Mouse (Mus musculus): ENCODE results near the gene Fgf18. TPM values are rescaled to one million over a fixed set of nuclear protein-coding genes. Genes with fewer than 3 reads are reported as not detected.

Gene Fgf18
- polyA plus RNA-seq, 1 experiment from 2014 or later, result 5.2 TPM

DNA sequence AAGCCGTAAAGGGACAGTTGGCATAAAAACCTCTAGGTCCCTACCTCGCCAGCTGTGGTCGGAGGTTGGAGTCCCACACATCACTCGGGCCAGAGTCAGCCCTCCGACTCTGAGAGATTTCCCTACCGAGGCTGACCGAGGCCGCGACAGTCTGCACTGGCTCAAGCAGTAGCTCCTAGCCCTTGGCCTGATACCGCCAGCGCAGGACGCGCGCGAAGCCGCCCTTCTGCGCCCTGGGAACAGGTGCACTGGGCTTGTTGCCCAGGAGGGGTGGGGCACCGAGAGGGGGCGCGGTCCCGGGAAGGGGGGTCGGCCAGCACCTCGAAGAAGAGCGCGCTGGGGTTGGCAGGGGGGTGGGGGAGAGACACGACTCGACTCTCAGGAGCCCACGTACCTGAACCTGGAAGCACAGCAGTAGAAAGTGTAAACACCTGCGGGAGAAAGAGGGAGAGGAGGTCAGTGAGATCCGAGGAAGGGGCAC lies 509 bp downstream of the Fgf18 start:
- WGBS, result under 1% methylated on average over 29 of the region's 30 CpGs
- peak overlapping the region; percentile 68 for H3K9ac ChIP-seq (ENCODE audit: low read length)
- DNase-seq (ENCODE audit: low spot score, missing footprints) (peak; percentile 92), ATAC-seq (ENCODE audit: low FRiP score) (peak; percentile 13; the same call in 1 of the 2 replicates)
- H3K27me3 ChIP-seq (ENCODE audit: control insufficient read depth, insufficient read depth, low read length), result peaks cover 31% of the 10 kb centered on the region
- no peaks in the 10 kb centered on the region for H3K9me3 ChIP-seq (ENCODE audit: control insufficient read depth, low read length)
- H3K36me3 ChIP-seq (ENCODE audit: control insufficient read depth, insufficient read depth, low read length), result peaks cover 6% of the 10 kb centered on the region; the same call in 1 of the 2 replicates
- no peak overlapping the region for H3K27ac ChIP-seq (ENCODE audit: low read depth, low read length)
- H3K4me1 ChIP-seq (ENCODE audit: control insufficient read depth, insufficient read depth, low read length), result peaks cover 29% of the 10 kb centered on the region
- H3K4me2 ChIP-seq, result peak overlapping the region; percentile 87
- H3K4me3 ChIP-seq (ENCODE audit: low read depth, low read length), result peak overlapping the region; percentile 62

DNA sequence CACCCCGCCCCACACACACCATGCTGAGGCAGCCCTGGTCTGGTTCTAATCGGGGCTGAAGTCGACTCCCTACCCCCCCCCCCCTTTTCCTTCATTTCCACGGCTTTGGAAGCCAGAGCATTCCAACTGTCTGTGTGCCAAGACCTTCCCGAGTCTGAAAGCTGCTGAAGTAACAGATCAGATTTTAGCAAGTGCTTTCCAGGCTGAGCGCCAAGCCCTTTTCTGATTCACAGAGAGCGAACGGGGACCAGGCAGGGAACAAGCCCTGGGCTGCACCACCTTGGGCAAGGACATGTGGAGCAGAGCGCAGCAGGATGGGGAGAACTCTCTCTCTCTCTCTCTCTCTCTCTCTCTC lies 1.1 kb downstream of the Fgf18 start:
- no peak overlapping the region for H3K9ac ChIP-seq (ENCODE audit: low read length)
- H3K27me3 ChIP-seq (ENCODE audit: control insufficient read depth, insufficient read depth, low read length), result peaks cover 31% of the 10 kb centered on the region
- no peak overlapping the region; the same call in 1 of the 2 replicates for H3K4me2 ChIP-seq
- H3K36me3 ChIP-seq (ENCODE audit: control insufficient read depth, insufficient read depth, low read length), result peaks cover 2% of the 10 kb centered on the region; the same call in 1 of the 2 replicates
- peaks cover 29% of the 10 kb centered on the region for H3K4me1 ChIP-seq (ENCODE audit: control insufficient read depth, insufficient read depth, low read length)
- no peak overlapping the region; the same call in 1 of the 2 replicates for H3K4me3 ChIP-seq (ENCODE audit: low read depth, low read length)
- H3K9me3 ChIP-seq (ENCODE audit: control insufficient read depth, low read length), result no peaks in the 10 kb centered on the region
- no peak for ATAC-seq (ENCODE audit: low FRiP score)
- WGBS, result under 1% methylated on average over 7 of the region's 9 CpGs
- no peak for DNase-seq (ENCODE audit: low spot score, missing footprints)
- no peak overlapping the region for H3K27ac ChIP-seq (ENCODE audit: low read depth, low read length)

DNA sequence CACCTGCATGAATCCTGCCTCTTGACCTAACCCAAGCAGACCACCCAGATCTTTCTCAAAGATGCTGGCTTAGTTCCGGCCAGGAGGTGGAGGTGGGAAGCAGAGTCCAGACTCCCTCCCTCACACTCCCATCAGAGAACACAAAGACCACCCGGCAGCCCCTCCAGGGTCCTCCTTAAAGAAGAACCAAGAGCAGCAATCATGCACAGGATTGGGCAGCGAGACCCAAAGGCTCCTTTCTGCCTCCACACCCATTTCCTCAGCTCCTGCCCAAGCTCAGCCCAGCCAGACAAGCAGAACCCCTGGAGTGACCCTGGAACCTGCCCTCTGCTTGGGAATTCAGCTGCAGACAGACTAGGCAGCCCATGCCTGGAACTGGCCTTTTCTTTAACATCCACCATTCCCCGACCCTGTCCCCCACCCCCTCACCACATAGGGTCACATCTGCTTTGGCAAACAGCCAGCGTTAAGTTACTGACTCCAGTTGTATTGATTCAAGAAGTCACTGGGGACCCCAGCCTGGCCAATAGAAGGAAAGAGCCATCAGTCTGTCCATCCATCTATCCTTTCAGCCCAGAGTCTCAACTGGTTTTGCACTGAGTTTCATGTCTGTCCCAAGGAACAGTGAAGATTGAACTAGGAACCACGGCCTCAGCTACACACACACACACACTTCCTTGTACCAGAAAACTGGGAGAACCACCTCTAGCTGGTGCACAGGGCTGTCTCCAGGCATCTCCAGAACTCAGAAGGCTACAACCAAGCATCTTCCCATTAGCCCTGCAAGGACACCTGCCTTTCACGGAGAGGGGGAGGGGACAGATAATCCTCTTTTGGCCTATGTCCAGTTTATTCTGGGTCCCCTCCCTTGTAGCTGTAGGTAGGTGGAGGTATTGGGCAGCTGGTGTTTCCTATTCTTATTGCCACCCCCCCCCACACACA lies 1.7 kb downstream of the Fgf18 start:
- H3K4me1 ChIP-seq (ENCODE audit: control insufficient read depth, insufficient read depth, low read length), result peaks cover 29% of the 10 kb centered on the region
- H3K4me3 ChIP-seq (ENCODE audit: low read depth, low read length), result peak overlapping the region; percentile 8; the same call in 1 of the 2 replicates
- DNase-seq (ENCODE audit: low spot score, missing footprints) (peak; percentile 89), ATAC-seq (ENCODE audit: low FRiP score) (no peak)
- H3K4me2 ChIP-seq, result peak overlapping the region; percentile 24
- no peaks in the 10 kb centered on the region for H3K9me3 ChIP-seq (ENCODE audit: control insufficient read depth, low read length)
- H3K36me3 ChIP-seq (ENCODE audit: control insufficient read depth, insufficient read depth, low read length), result peaks cover 2% of the 10 kb centered on the region; the same call in 1 of the 2 replicates
- H3K27me3 ChIP-seq (ENCODE audit: control insufficient read depth, insufficient read depth, low read length), result peaks cover 31% of the 10 kb centered on the region
- no peak overlapping the region; the same call in 1 of the 2 replicates for H3K27ac ChIP-seq (ENCODE audit: low read depth, low read length)
- 14% methylated on average over 7 of the region's 7 CpGs for WGBS
- 0 out of 2 replicates have a peak overlapping the region, but pooled peaks have one; percentile 5 for H3K9ac ChIP-seq (ENCODE audit: low read length)

DNA sequence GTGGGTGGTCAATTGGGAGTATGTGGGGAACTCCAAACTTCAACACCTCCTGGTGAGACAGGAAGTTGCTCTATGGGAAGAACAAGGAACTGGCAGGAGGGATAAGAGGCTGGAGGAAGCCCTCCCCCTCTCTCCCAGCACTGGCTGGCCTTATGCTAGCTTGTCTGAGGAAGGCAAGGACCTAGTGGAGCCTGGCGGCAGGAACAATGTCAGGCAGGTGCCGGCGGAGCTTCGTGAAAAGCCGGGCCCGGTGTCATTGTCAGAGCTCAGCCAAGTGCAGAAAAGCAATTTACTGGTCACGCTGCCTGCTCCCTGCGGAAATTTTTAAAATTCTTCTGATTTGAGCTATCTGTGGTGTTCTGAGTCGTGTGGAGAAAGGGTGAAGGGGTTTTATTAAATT lies 3.3 kb downstream of the Fgf18 start:
- Histone ChIP-seq H3K36me3 (ENCODE audit: control insufficient read depth, insufficient read depth, low read length) (no peaks in the 10 kb centered on the region), H3K9ac (ENCODE audit: low read length) (peak overlapping the region; percentile 16; the same call in 1 of the 2 replicates), H3K27ac (ENCODE audit: low read depth, low read length) (no peak overlapping the region; the same call in 1 of the 2 replicates), H3K4me1 (ENCODE audit: control insufficient read depth, insufficient read depth, low read length) (peaks cover 29% of the 10 kb centered on the region), H3K4me3 (ENCODE audit: low read depth, low read length) (no peak overlapping the region), H3K27me3 (ENCODE audit: control insufficient read depth, insufficient read depth, low read length) (peaks cover 31% of the 10 kb centered on the region), H3K4me2 (no peak overlapping the region), H3K9me3 (ENCODE audit: control insufficient read depth, low read length) (no peaks in the 10 kb centered on the region)
- DNase-seq (ENCODE audit: low spot score, missing footprints) (peak; percentile 87), ATAC-seq (ENCODE audit: low FRiP score) (no peak)
- WGBS, result 3% methylated on average over 9 of the region's 9 CpGs

DNA sequence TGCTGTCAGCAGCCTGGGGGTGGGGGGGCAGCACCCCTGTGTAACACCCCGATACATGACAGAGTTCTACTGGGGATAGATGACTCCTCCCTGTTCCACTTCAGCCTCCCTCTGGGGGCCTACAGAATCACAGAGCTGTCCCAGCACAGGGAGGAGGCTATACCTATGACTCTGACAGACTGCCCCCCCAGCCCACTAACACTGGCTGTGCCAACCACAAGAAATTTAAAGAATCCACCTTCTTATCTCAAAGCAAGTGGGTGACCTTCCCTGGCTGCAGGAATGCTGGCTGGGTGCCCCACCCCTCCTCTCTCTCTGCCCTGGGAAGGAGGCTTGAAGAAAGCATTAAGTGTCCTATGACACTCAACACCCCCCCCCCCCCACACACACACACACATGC lies 4.4 kb downstream of the Fgf18 start:
- Histone ChIP-seq H3K27ac (ENCODE audit: low read depth, low read length) (no peak overlapping the region), H3K9ac (ENCODE audit: low read length) (no peak overlapping the region), H3K4me2 (no peak overlapping the region), H3K9me3 (ENCODE audit: control insufficient read depth, low read length) (no peaks in the 10 kb centered on the region), H3K4me3 (ENCODE audit: low read depth, low read length) (no peak overlapping the region), H3K27me3 (ENCODE audit: control insufficient read depth, insufficient read depth, low read length) (peaks cover 31% of the 10 kb centered on the region), H3K4me1 (ENCODE audit: control insufficient read depth, insufficient read depth, low read length) (peaks cover 24% of the 10 kb centered on the region), H3K36me3 (ENCODE audit: control insufficient read depth, insufficient read depth, low read length) (no peaks in the 10 kb centered on the region)
- WGBS, result 78% methylated on average over 1 of the region's 1 CpGs
- no peak for DNase-seq (ENCODE audit: low spot score, missing footprints)
- no peak for ATAC-seq (ENCODE audit: low FRiP score)

DNA sequence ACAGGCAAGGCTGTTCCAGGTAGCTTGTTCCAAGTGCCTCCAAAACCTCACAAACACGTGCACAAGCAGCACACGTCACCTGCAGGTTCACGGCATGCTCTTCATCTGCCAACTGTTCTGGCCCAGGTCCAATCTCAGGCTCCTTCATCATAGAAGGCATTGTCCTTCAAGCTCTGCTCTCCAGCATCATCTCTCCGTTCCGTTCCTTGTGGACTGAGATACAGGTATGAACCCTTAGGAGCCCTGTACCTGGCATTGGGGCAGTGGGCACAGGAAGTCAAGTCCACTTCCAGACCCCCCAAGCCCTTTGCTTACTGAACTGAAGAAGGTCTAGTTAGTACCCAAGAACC lies 7.1 kb downstream of the Fgf18 start:
- H3K36me3 ChIP-seq (ENCODE audit: control insufficient read depth, insufficient read depth, low read length), result no peaks in the 10 kb centered on the region
- WGBS, result 90% methylated on average over 5 of the region's 5 CpGs
- H3K4me1 ChIP-seq (ENCODE audit: control insufficient read depth, insufficient read depth, low read length), result peaks cover 15% of the 10 kb centered on the region
- ATAC-seq (ENCODE audit: low FRiP score) (no peak), DNase-seq (ENCODE audit: low spot score, missing footprints) (no peak)
- no peak overlapping the region for H3K9ac ChIP-seq (ENCODE audit: low read length)
- H3K27ac ChIP-seq (ENCODE audit: low read depth, low read length), result no peak overlapping the region
- H3K9me3 ChIP-seq (ENCODE audit: control insufficient read depth, low read length), result no peaks in the 10 kb centered on the region
- H3K4me3 ChIP-seq (ENCODE audit: low read depth, low read length), result no peak overlapping the region
- H3K27me3 ChIP-seq (ENCODE audit: control insufficient read depth, insufficient read depth, low read length), result peaks cover 13% of the 10 kb centered on the region
- H3K4me2 ChIP-seq, result no peak overlapping the region

DNA sequence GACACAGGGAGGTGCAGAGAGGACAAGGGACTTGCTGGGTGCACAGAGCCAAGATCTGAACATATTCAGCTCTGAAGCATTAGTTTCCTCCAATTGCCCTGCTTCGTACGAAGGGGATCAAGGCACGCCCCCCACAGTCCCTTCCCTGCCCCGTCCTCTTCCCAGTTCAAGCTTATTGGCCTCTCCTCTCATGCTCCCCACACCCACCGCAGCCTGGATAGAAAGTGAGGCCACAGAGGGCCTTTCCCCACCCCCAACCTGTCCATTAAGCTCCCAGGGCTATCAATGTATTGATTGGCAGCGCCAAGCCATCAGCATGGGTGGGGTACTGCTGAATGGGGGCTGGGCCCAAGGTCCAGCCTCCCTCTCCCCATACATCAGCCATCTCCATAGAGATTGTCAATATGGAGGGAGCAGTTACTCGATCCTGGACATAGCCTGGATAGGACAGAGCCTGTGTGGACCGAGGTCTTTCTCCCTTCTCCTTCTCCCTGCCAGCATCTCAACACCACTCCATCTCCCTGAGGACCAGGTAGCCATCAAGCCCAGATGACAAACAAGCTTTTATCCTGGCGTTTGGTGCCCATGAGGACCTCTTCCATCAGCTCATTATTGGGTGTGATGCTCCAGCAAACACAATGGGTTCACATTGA lies 7.6 kb downstream of the Fgf18 start:
- H3K4me1 ChIP-seq (ENCODE audit: control insufficient read depth, insufficient read depth, low read length), result peaks cover 12% of the 10 kb centered on the region
- H3K27ac ChIP-seq (ENCODE audit: low read depth, low read length), result no peak overlapping the region
- H3K9ac ChIP-seq (ENCODE audit: low read length), result no peak overlapping the region
- ATAC-seq (ENCODE audit: low FRiP score) (no peak), DNase-seq (ENCODE audit: low spot score, missing footprints) (no peak)
- WGBS, result 82% methylated on average over 9 of the region's 9 CpGs
- H3K36me3 ChIP-seq (ENCODE audit: control insufficient read depth, insufficient read depth, low read length), result no peaks in the 10 kb centered on the region
- no peak overlapping the region for H3K4me3 ChIP-seq (ENCODE audit: low read depth, low read length)
- H3K4me2 ChIP-seq, result no peak overlapping the region
- H3K9me3 ChIP-seq (ENCODE audit: control insufficient read depth, low read length), result no peaks in the 10 kb centered on the region
- H3K27me3 ChIP-seq (ENCODE audit: control insufficient read depth, insufficient read depth, low read length), result peaks cover 9% of the 10 kb centered on the region

DNA sequence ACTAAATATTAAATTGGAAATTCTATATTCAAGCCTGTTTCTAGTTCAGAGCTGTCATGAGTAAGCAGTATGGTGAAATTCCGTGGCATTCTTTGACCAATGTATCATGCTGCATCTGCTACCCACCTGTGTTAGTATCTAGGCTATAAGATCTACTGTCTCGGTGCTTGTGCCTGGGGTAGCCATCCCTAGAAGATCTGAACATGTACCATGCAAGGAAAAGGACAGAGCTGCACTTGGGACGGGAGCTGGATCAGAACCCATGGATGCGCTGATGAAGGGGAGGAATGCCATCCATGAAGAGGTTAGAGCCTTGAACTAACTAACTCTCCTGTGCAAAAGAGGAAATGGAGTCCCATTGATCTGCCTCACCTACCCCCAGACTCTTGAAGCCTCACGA lies 8.5 kb downstream of the Fgf18 start:
- Histone ChIP-seq H3K4me1 (ENCODE audit: control insufficient read depth, insufficient read depth, low read length) (peaks cover 4% of the 10 kb centered on the region), H3K4me3 (ENCODE audit: low read depth, low read length) (no peak overlapping the region), H3K4me2 (no peak overlapping the region), H3K9ac (ENCODE audit: low read length) (no peak overlapping the region), H3K36me3 (ENCODE audit: control insufficient read depth, insufficient read depth, low read length) (no peaks in the 10 kb centered on the region), H3K9me3 (ENCODE audit: control insufficient read depth, low read length) (no peaks in the 10 kb centered on the region), H3K27ac (ENCODE audit: low read depth, low read length) (no peak overlapping the region), H3K27me3 (ENCODE audit: control insufficient read depth, insufficient read depth, low read length) (peaks cover 4% of the 10 kb centered on the region; the same call in 1 of the 2 replicates)
- no peak for ATAC-seq (ENCODE audit: low FRiP score)
- 85% methylated on average over 5 of the region's 5 CpGs for WGBS
- no peak for DNase-seq (ENCODE audit: low spot score, missing footprints)
